In genomic region chr5:38791116-38791515, GRCm38 (mm10) we compare ENCODE assay signal across 14 mouse cellular contexts.
DNase-seq lines count a peak whose midpoint lies in the region; ATAC-seq lines count a peak whose summit lies in the region.
"Had no signal": no experiment of that assay in that cellular context is flagged by ENCODE, and none has a peak within 500 bp of the region (broad histone marks: within the 10 kb centered on the region; RNA-seq: fewer than 3 reads in every experiment).

No protein-coding gene starts in this region.

- no peak for DNase-seq in cerebellum, postnatal 4 days (ENCODE audit: low spot score in 2 of 2)
- DNase-seq in cerebellum, adult 11 months: peak; percentile 44
- peak; percentile 49 for DNase-seq in cerebellum, adult 8-10 months
- peak; percentile 32 to 60 for DNase-seq in cerebellum, postnatal 14 days
- DNase-seq in kidney, adult 9 months: no peak
- no peak for DNase-seq in kidney, adult 8-10 months
- DNase-seq in lung, postnatal 14 days: no peak
- DNase-seq: adrenal gland, postnatal 14 days; gastrocnemius, postnatal 10 days; heart, adult 2 months had no signal

- peak; percentile 96 for ATAC-seq in cerebellum, adult (ENCODE audit: insufficient number of reproducible peaks, low FRiP score, low TSS enrichment)
- ATAC-seq: forebrain, embryonic 15.5 days; inflammation-experienced regulatory T-cells, adult 6 months; intestine, postnatal 0 days had no signal

Comparison
In these comparisons a context has a peak if more than half of its experiments do, and no peak if none do; other contexts are left out.
1. DNase-seq: peak in cerebellum, adult 11 months (single experiment), cerebellum, adult 8-10 months (single experiment) and cerebellum, postnatal 14 days (2 of 2); none in cerebellum, postnatal 4 days (0 of 2), kidney, adult 9 months (single experiment), kidney, adult 8-10 months (0 of 2) and lung, postnatal 14 days (single experiment).